Mouse (Mus musculus) kidney, adult 8-10 months (tissue): ENCODE data around the gene Tep1.
"Not testable (repeated sequence)": the region's sequence is repeated elsewhere in the genome, so short reads cannot be mapped to it uniquely, and the experiment has no call there.

Source experiments
- DNase-seq, 2 experiments: peaks; one replicate each; pipeline ENCODE4 v3.0.0; 2022

Gene Tep1

DNA sequence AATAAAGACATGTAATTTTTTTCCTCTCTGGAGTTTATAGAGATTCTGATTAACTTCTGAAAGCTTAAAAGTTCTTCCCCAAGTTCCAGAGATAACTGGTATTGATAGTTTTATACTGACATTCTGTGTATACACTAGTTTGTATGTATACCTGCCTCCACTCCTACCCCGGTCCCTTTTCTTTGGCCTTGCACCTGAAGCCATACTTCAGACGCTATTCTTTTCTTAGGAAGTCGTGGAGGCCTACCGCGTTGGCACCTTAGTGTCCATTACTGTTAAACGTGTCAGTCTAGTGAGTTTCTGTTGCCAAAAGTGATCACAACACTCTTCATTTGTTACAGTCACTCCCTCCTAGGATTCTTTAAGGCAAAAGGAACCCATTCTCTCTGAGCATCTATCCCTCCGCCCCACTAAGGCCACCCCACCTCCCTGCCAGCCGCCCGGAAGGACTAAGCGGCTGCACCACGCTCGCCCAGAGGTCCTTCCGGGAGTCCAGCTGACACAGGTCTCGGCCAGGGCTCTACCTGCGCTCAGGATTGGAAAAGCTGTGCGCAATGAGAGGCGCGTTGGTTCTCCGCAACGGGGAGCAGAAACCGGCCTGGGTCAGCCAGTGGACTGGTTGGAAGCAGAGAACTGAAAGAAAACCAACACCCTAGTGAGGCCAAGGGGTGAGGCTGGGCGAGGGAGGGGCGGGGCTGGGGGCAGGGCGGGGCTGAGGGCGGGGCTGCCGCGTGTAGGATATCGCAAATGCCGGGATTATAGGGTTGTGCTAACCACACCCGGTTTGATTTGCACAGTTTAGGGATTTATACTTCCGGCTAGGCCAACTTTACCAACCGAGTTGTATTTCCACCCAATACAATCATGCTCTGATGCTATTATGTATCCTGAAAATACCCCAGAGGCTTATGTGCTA lies at the start of gene Tep1:
Gene Tep1 (minus strand): TSS at position 672 of the 916 bp plus-strand sequence.
- peak; percentile 71 to 78 for DNase-seq

DNA sequence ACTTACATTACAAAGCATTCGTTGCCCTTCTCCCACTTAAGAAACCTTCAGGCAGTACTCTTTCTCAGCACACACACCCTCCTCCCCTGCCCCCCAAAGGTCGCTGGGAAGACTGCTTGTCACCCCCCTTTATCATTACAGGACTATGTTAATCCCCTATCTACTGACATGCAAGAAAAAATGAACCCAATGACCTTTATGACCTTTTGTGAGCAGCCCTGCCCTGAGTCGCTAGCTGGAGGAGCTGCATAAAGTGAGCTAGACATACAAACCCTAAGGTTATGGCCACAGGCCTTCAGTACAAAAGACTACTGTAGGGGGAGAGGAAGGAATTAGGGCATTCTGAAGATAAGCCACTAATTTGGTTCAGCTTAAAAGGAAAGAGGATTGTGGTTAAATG lies 41.0 kb upstream of the Tep1 start:
- no peak for DNase-seq

DNA sequence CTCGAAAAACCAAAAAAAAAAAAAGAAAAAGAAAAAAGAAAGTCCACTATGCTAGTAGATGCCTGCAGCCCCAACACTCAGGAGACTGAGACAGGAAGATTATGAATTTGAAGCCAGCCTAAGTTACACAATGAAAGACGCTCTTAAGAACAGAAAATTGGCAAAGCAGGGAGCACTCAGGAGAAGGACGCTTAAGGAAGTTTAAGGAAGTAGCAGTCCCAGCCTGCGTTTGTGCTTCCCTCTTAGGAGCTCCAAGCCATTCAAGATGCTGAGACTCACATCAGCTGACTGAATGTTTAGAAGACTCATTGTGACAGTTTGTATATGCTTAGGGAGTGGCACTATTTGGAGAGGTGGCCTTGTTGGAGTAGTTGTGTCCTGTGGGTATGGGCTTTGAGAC lies 37.8 kb upstream of the Tep1 start:
- no peak for DNase-seq

DNA sequence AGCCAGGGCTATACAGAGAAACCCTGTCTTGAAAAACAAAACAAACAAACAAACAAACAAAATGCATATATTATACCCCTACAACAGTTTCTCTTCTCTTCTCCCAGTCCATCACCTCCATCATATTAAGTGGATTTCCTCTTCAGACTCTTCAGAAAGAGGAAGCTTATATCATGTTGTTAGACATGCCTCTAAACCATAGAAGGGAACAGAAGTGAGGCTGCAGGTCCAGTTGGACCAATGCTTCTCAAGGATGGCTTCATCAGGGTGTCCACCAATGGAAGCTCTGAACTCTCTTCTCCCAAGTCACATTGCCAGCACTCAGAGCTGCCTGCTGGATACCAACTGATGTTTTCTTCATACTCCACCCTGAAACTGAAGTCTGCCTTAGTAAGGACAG lies 35.0 kb upstream of the Tep1 start:
- not testable (repeated sequence) for DNase-seq

DNA sequence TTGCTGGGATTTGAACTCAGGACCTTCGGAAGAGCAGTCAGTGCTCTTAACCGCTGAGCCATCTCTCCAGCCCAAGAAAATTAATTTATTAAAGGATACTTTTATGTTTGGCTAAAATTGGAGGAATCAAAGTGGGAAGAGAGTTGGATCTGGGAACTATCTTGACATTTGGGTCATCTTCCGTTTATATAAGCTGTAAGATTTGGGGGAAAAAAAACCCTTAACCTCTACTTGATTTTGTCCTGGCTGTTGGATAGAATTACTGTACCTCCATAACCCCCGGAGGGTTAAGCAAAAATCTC lies 34.4 kb upstream of the Tep1 start:
- no peak for DNase-seq

DNA sequence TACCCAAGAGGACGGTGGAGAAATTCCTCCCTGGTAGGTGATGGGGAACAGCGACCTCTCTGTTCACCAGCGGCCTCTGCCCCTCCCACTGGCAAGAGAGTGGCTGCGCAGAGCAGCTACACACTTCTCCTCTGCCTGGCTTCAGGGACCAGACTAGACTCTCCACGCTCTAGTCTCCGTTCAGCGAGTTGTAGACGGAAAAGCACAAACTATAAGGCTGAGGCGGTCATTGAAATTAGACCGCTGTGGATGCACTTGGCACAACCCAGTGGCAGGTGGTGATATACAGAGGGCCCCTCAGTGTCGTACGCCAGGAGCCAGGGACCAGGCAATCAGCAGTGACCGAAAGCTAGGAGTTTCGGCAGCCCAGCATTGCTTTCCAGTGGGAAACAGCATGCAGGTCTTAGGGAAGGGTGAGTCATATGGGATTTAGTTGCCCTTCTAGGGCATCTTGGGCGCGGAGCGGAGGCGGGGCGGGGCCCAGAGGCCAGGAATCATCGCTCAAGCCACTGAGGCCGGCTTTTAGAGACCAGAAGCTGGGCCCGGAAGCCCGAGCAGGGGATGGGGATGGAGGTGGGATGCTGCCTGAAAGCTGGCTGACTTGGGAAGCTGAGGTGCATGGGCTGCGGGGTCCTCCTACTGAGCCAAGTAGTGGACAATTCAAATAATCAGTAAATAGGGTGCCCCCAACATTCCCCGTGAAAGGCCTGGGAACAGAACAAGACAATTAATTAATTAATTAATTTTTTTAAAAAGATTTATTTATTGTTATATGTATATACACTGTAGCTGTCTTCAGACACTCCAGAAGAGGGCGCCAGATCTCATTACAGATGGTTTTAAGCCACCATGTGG lies 33.8 kb upstream of the Tep1 start:
- DNase-seq: peak in 1 of 2 experiments; percentile 25

DNA sequence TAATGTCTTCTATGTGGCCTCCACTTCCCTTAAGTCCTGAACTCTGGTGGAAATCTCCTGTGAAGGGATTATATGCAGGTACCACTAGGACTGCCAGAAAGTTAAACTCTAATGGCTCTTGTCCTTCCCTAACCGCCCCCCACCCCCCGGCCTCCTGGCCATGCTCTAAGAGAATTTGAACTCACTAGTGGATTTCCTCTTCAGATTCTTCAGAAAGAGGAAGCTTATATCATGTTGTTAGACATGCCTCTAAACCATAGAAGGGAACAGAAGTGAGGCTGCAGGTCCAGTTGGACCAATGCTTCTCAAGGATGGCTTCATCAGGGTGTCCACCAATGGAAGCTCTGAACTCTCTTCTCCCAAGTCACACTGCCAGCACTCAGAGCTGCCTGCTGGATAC lies 27.6 kb upstream of the Tep1 start:
- not testable (repeated sequence) for DNase-seq

DNA sequence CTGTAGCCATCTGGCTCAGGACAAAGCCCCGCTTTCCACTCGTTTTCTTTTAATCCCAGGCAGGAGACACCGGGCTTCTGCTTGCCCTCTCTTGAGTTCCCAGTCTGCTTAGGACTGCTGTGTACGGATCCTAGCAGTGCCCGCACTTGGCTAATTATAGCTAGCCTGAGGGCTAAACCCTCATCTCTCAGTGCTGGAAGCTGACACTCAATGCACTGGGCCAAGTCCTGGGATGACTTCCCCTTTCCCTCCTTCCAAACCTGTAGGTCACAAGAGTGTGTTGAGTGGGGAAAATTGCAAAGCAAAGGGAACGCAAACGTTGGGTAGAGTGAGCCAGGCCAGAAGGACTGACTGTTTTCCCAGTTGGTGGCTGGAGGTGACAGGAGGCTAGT lies 27.0 kb upstream of the Tep1 start, which contains the start of gene Klhl33:
Gene Klhl33 (minus strand): TSS at position 134 of the 392 bp plus-strand sequence.
- no peak for DNase-seq

DNA sequence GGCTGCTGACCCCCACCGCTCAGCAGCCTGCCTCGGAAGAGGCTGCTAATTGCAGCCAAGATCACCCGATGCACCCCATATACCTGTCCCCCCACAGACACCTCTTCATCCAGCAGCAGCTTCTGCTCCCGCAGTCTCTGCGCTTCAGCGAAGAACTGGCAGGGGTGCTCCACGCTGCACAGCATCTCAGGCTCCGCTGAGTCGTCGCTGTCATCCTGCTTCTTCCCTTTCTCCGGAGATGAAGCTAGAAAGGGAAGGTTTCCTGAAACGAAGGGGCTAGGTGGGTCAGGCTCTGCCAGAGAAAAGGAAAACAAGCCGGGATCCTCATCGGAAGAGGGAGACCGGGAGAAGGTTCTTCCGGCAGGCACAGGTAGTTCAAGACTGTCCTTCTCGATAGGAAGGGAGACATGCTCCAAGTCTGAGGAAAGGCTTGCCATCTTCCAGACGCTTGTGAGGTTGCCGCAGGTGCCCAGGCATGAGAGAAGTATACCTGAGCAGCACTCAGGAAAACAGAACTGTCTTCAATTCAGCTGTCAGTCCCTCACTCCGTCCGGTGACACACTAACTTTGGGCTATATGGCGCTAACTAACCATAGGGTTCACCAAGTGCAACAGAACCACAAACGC lies 26.5 kb upstream of the Tep1 start:
- no peak for DNase-seq

DNA sequence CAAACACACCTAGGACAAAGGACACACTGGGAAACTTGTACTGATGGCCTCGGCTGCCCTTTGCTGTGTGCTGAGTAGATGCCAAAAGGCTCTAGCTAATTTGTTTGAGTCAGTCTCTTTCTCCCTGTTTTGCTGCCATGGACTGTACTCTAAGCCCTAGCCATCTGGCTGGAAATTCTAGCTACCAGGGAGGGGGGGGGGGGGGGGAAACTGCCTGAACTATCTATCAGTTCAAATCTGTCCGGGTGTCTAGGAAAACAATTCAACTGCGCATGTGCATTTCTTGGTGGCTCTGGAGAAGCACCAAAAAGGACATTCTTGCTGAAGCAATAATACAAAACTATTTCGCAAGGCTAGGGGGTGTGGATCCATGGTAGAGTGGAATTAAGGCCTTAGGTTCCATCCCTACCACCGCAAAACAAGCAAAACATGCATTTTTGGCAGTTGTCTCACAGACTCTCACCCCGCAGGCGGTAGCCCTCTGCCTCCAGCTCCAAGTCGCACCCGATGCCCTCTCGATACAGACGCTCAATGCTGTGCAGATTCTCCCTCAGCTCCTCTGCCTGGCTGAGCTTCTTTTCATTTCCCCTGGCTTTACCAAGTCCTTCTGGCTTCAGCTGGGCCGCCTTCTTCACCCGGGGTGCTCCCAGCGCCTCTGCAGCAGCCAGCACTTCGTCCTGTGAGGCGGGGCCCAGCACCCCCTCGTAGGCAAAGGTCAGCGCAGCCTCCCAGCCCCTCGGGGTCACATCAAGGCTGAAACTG lies 25.8 kb upstream of the Tep1 start:
- DNase-seq: peak; percentile 31 to 59

DNA sequence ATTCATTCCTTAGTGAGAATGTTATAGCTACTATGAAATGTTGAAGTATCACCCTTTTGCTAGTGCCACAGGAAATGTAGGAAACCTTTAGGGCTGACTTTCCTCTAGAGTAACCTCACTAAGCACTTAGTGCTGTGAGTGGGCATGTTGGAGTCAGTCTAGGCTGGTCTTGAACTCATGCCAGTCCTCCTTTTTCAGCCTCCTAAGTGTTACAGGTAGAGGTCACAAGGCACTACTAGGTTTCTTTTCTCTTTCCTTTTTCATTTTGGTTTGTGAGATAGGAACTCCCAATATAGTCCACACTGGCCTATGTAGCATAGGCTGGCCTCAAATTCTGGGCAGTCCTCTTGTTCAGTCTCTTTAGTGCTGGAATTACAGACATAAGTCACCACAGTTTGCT lies 25.0 kb upstream of the Tep1 start:
- DNase-seq: no peak

DNA sequence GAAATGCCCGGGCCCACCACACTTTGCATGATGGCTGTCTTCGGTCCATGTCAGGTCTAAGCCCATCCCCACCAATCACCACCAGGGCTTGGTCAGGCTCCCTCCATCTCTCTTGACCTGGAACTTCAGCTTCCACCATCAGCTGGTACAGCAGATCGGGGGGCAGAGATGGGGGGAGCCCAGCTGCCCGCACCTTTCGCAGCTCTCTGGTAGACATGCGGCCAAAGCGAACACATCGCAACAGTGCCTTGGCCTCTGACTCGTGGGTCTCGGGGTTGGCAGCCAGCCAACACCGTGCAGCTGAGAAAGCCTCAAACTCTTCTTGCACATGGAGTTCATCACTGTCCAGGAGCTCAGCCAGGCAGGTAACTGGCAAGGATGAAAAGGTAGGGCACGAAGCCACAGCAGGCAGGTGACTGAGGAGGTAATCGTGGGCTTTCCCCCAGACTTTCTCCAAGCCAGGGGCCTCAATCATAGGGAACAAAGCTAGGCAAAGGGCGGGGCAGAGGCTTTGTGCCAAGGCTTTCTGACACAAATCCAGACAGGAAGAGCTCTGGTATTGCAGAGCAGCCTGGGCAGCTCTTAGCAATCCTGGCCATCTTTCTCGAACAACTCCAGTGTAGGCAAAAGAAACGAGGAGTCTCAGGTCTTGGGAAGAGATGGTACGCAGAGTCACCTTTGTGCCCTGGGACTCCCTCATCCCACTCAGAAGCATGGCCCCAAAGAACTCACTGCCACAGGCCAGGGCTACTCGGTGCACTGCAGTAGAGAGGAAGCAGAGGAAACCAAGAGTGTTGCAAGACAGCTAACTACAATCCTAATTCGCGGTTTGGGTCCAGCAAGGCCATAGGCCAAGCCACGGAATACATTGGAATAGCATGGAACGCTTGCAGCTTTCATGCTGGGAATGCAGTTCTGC lies 22.4 kb upstream of the Tep1 start:
- DNase-seq: no peak

DNA sequence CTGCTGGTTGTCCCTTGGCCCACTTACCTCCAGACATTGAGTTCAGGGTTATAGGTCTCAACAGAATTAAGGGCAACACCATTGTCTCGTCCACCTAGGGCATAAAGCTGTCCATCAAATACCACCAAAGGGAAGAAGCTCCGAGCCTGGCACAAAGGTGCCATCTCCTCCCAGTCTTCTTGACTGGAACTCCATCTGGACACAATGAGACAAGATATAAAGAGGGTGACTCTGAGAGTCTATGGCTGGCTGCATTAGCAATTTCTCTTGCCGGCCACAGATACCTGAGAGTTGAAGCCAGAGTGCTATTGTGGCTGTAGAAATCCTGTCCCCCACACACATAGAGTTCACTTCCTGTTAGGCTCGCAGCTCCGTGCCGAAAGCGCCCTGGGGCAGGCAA lies 21.7 kb upstream of the Tep1 start:
- no peak for DNase-seq

DNA sequence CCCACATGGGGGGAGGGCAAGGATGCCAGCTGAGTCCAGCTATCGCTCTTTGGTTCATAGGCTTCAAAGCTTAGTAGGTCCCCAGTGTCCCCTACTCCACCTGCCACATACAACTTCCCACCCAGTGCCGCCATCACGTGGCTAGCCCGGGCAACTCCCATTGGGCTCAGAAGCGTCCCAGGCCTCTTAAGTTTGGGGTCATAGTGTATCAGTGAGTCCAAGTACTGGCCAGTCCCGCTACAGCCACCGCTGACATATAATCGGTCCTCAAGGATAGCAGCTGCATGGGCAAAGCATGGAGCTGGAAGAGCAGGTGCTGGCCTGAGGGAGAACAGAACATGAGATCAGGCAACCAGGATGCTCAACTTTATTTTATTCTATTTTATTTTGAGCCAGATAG lies 21.3 kb upstream of the Tep1 start:
- DNase-seq: no peak

DNA sequence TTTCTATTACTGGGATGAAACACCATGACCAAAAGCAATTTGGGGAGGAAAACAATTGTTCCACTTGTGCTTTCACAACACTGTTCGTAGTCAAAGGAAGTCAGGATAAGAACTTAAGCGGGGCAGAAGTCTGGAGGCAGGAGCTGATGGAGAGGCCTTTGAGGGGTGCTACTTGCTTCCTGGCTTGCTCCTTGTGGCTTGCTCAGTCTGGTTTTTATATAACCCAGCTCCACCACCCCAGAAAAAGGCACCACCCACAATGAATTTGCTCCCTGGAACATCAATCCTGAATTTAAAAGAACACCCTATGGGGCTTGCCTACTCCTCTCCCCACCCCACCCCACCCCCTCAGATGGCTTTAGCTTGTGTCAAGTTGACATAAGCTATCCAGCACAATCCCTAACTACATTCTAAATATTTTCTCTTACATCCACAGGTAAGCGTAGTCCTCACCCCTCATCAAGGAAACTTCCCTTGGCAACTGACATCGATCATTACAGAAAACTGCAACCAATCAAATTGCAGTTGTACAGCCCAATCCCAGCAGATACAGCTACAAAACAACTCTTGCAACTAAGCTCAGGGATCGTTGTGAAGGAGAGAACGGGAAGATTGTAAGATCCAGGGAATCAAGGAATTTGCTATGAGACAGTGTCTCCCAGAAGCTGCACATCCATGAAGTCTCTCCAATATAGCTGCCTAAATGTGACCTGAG lies 6.0 kb upstream of the Tep1 start:
- DNase-seq: no peak

DNA sequence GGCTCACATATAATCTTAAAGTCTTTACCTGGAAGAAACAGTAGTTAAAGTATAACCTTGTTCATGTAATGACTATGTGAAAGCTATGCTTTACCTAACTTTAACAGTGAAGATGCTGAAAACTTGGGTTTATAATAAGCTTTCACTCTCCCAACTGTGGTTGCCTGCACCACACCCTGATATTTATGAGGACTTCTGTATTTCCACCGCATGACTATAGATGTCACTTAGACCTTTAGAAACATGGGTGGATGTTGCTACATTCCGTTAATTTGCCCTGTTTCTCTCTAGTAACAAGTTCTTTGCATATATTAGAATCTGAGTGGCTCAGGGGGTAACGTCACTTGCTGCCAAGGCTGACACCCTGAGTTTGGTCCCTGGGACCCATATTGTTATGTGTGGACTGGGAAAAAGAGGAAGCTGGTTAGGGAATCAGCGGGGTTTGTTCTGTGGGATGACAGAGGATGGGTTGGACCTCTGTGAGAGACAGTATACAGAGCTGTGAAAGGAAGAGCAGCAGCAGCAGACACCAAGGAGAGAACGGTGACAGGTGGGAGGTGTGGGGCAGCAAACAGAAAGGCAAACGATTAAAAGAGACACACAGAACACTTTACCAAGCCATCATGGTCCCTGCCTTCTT lies 5.4 kb upstream of the Tep1 start:
- DNase-seq: no peak

DNA sequence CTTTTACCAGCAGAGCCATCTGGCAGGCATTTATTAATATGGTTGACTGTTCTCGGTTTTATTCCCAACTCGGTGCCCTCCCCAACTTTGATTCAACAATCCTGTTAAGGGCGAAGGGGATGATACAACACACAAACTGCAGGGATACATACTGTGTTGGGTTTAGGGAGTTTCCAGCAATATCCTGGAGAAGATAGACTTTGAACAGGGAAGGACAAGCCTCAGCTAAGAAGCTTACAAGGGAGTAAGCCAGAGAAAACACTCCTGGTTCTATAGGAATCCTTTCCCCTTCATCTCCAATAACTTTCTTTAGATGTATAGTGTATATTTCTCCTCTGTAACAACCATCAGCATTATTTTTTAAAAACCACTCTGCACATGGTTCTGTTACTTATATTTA lies 4.8 kb upstream of the Tep1 start:
- DNase-seq: no peak

DNA sequence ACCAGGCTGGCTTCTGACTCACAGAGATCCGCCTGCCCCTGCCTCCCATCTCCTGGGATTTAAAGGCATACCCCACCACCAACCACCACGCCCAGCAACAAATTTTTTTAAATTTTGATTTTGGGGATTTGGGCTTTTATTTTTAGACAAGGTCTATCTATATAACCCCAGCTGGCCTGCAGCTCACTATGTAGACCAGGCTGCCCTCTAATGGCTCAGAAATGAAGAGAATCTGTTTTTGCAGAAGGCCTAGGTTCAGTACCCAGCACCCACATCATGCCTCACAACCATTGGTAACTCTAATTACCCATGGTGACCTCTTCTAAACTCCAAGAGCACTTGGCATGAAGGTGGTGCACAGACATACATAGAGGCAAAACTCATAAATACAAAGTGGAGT lies 924 bp upstream of the Tep1 start:
- no peak for DNase-seq

DNA sequence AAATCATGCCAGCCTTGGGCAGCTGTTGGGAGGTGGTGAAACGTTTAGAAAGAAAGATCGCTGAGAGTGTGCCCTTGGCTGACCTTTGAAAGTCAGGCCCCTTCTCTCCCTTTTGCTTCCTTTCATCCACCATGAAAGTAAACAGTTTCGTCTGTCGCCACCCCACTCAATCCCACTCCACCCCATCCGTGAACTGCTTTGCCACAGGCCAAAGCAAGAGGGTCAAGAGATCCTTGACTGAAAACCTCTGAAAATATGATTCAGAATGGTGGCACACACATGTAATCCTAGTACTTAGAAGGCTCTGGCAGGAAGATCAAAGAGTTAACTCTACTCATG lies 414 bp upstream of the Tep1 start:
- DNase-seq: no peak

DNA sequence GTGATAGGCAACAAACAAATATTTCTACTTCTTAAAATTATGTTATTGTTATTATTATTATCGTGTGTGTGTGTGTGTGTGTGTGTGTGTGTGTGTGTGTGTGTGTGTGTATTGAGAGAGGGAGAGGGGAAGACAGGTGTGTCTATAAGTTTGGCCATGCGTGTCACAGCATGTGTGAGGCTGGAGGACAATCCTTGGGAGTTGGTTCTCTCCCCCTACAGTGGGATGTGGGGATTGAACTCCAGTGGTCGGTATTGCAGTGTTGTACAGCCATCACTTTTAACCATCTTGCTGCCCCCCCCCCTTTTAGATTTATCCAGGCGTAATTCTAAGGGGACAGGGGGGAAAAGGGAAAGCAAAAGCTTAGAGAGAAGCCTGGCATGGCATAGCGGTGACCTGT lies 1.7 kb downstream of the Tep1 start:
- no peak for DNase-seq

DNA sequence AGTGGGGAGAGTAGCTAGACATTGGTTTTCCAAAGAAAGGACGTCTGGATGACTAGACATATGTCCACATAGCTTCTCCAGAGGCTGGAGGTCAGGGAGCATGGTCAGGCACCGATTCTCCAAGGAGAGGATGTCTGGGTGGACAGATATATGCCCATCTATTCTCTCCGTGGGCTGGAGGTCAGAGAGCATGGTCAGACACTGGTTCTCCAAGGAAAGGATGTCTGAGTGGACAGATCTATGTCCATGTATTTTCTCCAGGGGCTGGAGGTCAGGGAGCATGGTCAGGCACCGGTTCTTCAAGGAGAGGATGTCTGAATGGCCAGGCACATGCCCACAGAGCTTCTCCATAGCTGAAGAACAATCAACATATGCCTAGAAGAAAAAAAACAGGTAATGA lies 2.1 kb downstream of the Tep1 start:
- DNase-seq: no peak
